Mouse (Mus musculus) neutrophil, adult 83 days (primary cell): Measurements from ENCODE around the gene Mcmbp. TPM values are rescaled to one million over a fixed set of nuclear protein-coding genes. Genes with fewer than 3 reads are reported as not detected.

Experiments used
- total RNA-seq, 2 experiments: library from RNA; stranded (reverse); gene quantifications; one replicate each; pipeline ENCODE4 v1.2.4; 2023

Gene Mcmbp
- total RNA-seq: 10 to 100 TPM; 85.4 to 92.3 TPM

GRCm38 (mm10) chr7:128740334-128740733 lies at the start of gene Mcmbp:
Mcmbp (minus strand) TSS chr7:128740495.

GRCm38 (mm10) chr7:128744684-128745485 lies 4.6 kb upstream of the Mcmbp start, which contains the start of gene Sec23ip:
Sec23ip (plus strand) TSS chr7:128744943.

Other genes starting within 250 kb of the Mcmbp start
- gene Bag3, start 216.9 kb downstream of the Mcmbp start, total RNA-seq: 10 to 100 TPM; 11.3 to 12.3 TPM
- 10 to 100 TPM; 29.3 to 32.8 TPM for gene Inpp5f, start 129.2 kb downstream of the Mcmbp start, total RNA-seq
- 10 to 100 TPM; 37.9 to 42.2 TPM for gene Sec23ip, start 4.4 kb upstream of the Mcmbp start, total RNA-seq